Mouse (Mus musculus) spleen, adult 10 weeks (tissue): ENCODE results near the gene Tmem120b. TPM values are rescaled to one million over a fixed set of nuclear protein-coding genes. Genes with fewer than 3 reads are reported as not detected.

ENCODE experiments used
- polyA plus RNA-seq: library from polyadenylated mRNA; stranded (reverse); fragments of 350-450 nt; fragmentation: Illumina TruSeq; extraction: RNeasy Lipid Tissue Mini Kit (QIAGEN cat#74804); gene quantifications from one replicate; pipeline ENCODE4 v1.2.3, GENCODE M21; 2015; ENCODE audit warnings: low replicate concordance; ENCODE audit not compliant: insufficient read depth

Gene Tmem120b
- polyA plus RNA-seq: 8.3 TPM

GRCm38 (mm10) chr5:123068115-123068514 is at the start of gene Tmem120b:
Tmem120b (plus strand) TSS chr5:123068415.

GRCm38 (mm10) chr5:123046916-123047315 is 21.3 kb upstream of the Tmem120b start, which contains the start of gene Morn3:
Morn3 (minus strand) TSS chr5:123047016.

GRCm38 (mm10) chr5:123132308-123133071 is 64.3 kb downstream of the Tmem120b start, which contains the start of gene Rhof:
Rhof (minus strand) TSS chr5:123132692.

GRCm38 (mm10) chr5:123142161-123143157 is 74.2 kb downstream of the Tmem120b start, which contains the start of gene Setd1b:
Setd1b (plus strand) TSS chr5:123142193.

Other genes with a start within 250 kb of the Tmem120b start
- gene Anapc5, start 247.1 kb upstream of the Tmem120b start, polyA plus RNA-seq: 238 TPM
- 28.8 TPM for gene Rnf34, start 218.4 kb upstream of the Tmem120b start, polyA plus RNA-seq
- 37.9 TPM for gene Kdm2b, start 78.6 kb upstream of the Tmem120b start, polyA plus RNA-seq
- 5.3 TPM for gene Orai1, start 53.3 kb upstream of the Tmem120b start, polyA plus RNA-seq
- not detected for gene Morn3, start 21.4 kb upstream of the Tmem120b start, polyA plus RNA-seq
- gene Rhof, start 64.3 kb downstream of the Tmem120b start, polyA plus RNA-seq: 49.0 TPM
- gene Setd1b, start 73.8 kb downstream of the Tmem120b start, polyA plus RNA-seq: 16.1 TPM
- 8.7 TPM for gene Psmd9, start 101.0 kb downstream of the Tmem120b start, polyA plus RNA-seq
- not detected for gene Hpd, start 114.3 kb downstream of the Tmem120b start, polyA plus RNA-seq
- 5.5 TPM for gene Wdr66, start 183.7 kb downstream of the Tmem120b start, polyA plus RNA-seq